Mouse (Mus musculus): ENCODE measurements around the gene Pi16. TPM values are rescaled to one million over a fixed set of nuclear protein-coding genes. Genes with fewer than 3 reads are reported as not detected.
"Not testable (repeated sequence)": the region's sequence is repeated elsewhere in the genome, so short reads cannot be mapped to it uniquely, and the experiment has no call there.

Pi16 gene
- polyA plus RNA-seq, 1 experiment from 2014 or later = 0.34 TPM

GRCm38 (mm10) chr17:29341591-29342003 is 24.1 kb downstream of the Pi16 start:
- Histone ChIP-seq H3K27ac (peak overlapping the region; percentile 72), H3K9me3 (replicated peaks) (no peaks in the 10 kb centered on the region), H3K4me1 (peaks cover 47% of the 10 kb centered on the region), H3K27me3 (ENCODE audit: low read depth, poor library complexity, severe bottlenecking) (no peaks in the 10 kb centered on the region), H3K36me3 (peaks cover 84% of the 10 kb centered on the region), H3K4me3 (no peak overlapping the region)
- WGBS = 27% methylated on average over 9 of the region's 9 CpGs
- DNase-seq (ENCODE audit: low spot score) = no peak

GRCm38 (mm10) chr17:29342010-29342910 is 24.8 kb downstream of the Pi16 start:
- Histone ChIP-seq H3K4me3 (0 out of 2 replicates have a peak overlapping the region, but pooled peaks have one; percentile 6), H3K4me1 (peaks cover 50% of the 10 kb centered on the region), H3K36me3 (peaks cover 77% of the 10 kb centered on the region), H3K27ac (peak overlapping the region; percentile 72), H3K9me3 (replicated peaks) (no peaks in the 10 kb centered on the region), H3K27me3 (ENCODE audit: low read depth, poor library complexity, severe bottlenecking) (no peaks in the 10 kb centered on the region)
- 44% methylated on average over 13 of the region's 13 CpGs for whole genome bisulfite sequencing
- no peak for DNase-seq (ENCODE audit: low spot score)

- 92% methylated on average over 5 of the region's 5 CpGs for WGBS
- Histone ChIP-seq H3K4me1 (peaks cover 55% of the 10 kb centered on the region), H3K9me3 (replicated peaks) (no peaks in the 10 kb centered on the region), H3K27me3 (ENCODE audit: low read depth, poor library complexity, severe bottlenecking) (no peaks in the 10 kb centered on the region), H3K27ac (no peak overlapping the region), H3K36me3 (peaks cover 68% of the 10 kb centered on the region), H3K4me3 (no peak overlapping the region)
- DNase-seq (ENCODE audit: low spot score) = no peak
These were observed 25.8 kb downstream of the Pi16 start for GRCm38 (mm10) chr17:29343241-29343640.

GRCm38 (mm10) chr17:29345272-29345671 is 27.8 kb downstream of the Pi16 start:
- WGBS = 94% methylated on average over 12 of the region's 12 CpGs
- Histone ChIP-seq H3K27me3 (ENCODE audit: low read depth, poor library complexity, severe bottlenecking) (no peaks in the 10 kb centered on the region), H3K27ac (no peak overlapping the region), H3K9me3 (replicated peaks) (no peaks in the 10 kb centered on the region), H3K4me3 (peak overlapping the region; percentile 76; the same call in 1 of the 2 replicates), H3K4me1 (peaks cover 53% of the 10 kb centered on the region), H3K36me3 (peaks cover 47% of the 10 kb centered on the region)
- no peak for DNase-seq (ENCODE audit: low spot score)

GRCm38 (mm10) chr17:29346496-29347125 is 29.1 kb downstream of the Pi16 start:
- Histone ChIP-seq H3K27me3 (ENCODE audit: low read depth, poor library complexity, severe bottlenecking) (no peaks in the 10 kb centered on the region), H3K36me3 (peaks cover 37% of the 10 kb centered on the region), H3K4me1 (peaks cover 40% of the 10 kb centered on the region), H3K9me3 (replicated peaks) (no peaks in the 10 kb centered on the region), H3K27ac (peak overlapping the region; percentile 94), H3K4me3 (peak overlapping the region; percentile 76)
- WGBS = 5% methylated on average over 11 of the region's 11 CpGs
- peak; percentile 66 for DNase-seq (ENCODE audit: low spot score)

- Histone ChIP-seq H3K4me1 (peaks cover 34% of the 10 kb centered on the region), H3K27me3 (ENCODE audit: low read depth, poor library complexity, severe bottlenecking) (no peaks in the 10 kb centered on the region), H3K9me3 (replicated peaks) (no peaks in the 10 kb centered on the region), H3K36me3 (peaks cover 33% of the 10 kb centered on the region), H3K4me3 (peak overlapping the region; percentile 76), H3K27ac (peak overlapping the region; percentile 94)
- WGBS = under 1% methylated on average over 45 of the region's 45 CpGs
- no peak for DNase-seq (ENCODE audit: low spot score)
These were observed 29.7 kb downstream of the Pi16 start for GRCm38 (mm10) chr17:29347126-29347644.

- DNase-seq (ENCODE audit: low spot score) = peak; percentile 100
- peak within 1 kb of the TSS; percentile 94 for H3K27ac ChIP-seq
- peak within 1 kb of the TSS; percentile 76 for H3K4me3 ChIP-seq
- H3K36me3 ChIP-seq = peaks cover 27% of the 10 kb centered on the region
- under 1% methylated on average over 53 of the region's 53 CpGs for WGBS
- H3K9me3 ChIP-seq (replicated peaks) = no peaks in the 10 kb centered on the region
- no peaks in the 10 kb centered on the region for H3K27me3 ChIP-seq (ENCODE audit: low read depth, poor library complexity, severe bottlenecking)
- H3K4me1 ChIP-seq = peaks cover 29% of the 10 kb centered on the region
These were observed 30.3 kb downstream of the Pi16 start, which contains the start of gene Mtch1 for GRCm38 (mm10) chr17:29347645-29348256. Mtch1 (minus strand) TSS chr17:29347934.

GRCm38 (mm10) chr17:29348996-29349395 is 31.5 kb downstream of the Pi16 start:
- no peak overlapping the region for H3K27ac ChIP-seq
- 88% methylated on average over 2 of the region's 2 CpGs for WGBS

GRCm38 (mm10) chr17:29351056-29351455 is 33.6 kb downstream of the Pi16 start:
- H3K4me1 ChIP-seq = peaks cover 29% of the 10 kb centered on the region
- H3K36me3 ChIP-seq; H3K9me3 ChIP-seq (replicated peaks); H3K27me3 ChIP-seq (ENCODE audit: low read depth, poor library complexity, severe bottlenecking); DNase-seq (ENCODE audit: low spot score); H3K4me3 ChIP-seq; H3K27ac ChIP-seq: not testable (repeated sequence)
- WGBS = 79% methylated on average over 5 of the region's 5 CpGs

More at GRCm38 (mm10) chr17:29348996-29349395, 31.5 kb downstream of the Pi16 start:
- Histone ChIP-seq H3K36me3 (peaks cover 15% of the 10 kb centered on the region), H3K4me3 (no peak overlapping the region), H3K9me3 (replicated peaks) (no peaks in the 10 kb centered on the region), H3K4me1 (peaks cover 25% of the 10 kb centered on the region), H3K27me3 (ENCODE audit: low read depth, poor library complexity, severe bottlenecking) (no peaks in the 10 kb centered on the region)
- no peak for DNase-seq (ENCODE audit: low spot score)

- 69% methylated on average over 5 of the region's 5 CpGs for WGBS
- peak overlapping the region; percentile 42; the same call in 1 of the 2 replicates for H3K4me3 ChIP-seq
- H3K9me3 ChIP-seq (replicated peaks) = no peaks in the 10 kb centered on the region
- H3K27ac ChIP-seq = peak overlapping the region; percentile 81
- no peaks in the 10 kb centered on the region for H3K27me3 ChIP-seq (ENCODE audit: low read depth, poor library complexity, severe bottlenecking)
- no peak for DNase-seq (ENCODE audit: low spot score)
- H3K4me1 ChIP-seq = peaks cover 27% of the 10 kb centered on the region
- no peaks in the 10 kb centered on the region for H3K36me3 ChIP-seq
These were observed 38.0 kb downstream of the Pi16 start for GRCm38 (mm10) chr17:29355461-29355840.

GRCm38 (mm10) chr17:29355841-29356478 is 38.5 kb downstream of the Pi16 start:
- H3K9me3 ChIP-seq (replicated peaks) = no peaks in the 10 kb centered on the region
- H3K4me3 ChIP-seq = peak overlapping the region; percentile 42
- peak; percentile 59 for DNase-seq (ENCODE audit: low spot score)
- no peaks in the 10 kb centered on the region for H3K36me3 ChIP-seq
- WGBS = 26% methylated on average over 17 of the region's 17 CpGs
- H3K4me1 ChIP-seq = peaks cover 32% of the 10 kb centered on the region
- H3K27ac ChIP-seq = peak overlapping the region; percentile 81
- H3K27me3 ChIP-seq (ENCODE audit: low read depth, poor library complexity, severe bottlenecking) = no peaks in the 10 kb centered on the region

- Histone ChIP-seq H3K4me1 (peaks cover 37% of the 10 kb centered on the region), H3K4me3 (peak overlapping the region; percentile 42), H3K9me3 (replicated peaks) (no peaks in the 10 kb centered on the region), H3K27me3 (ENCODE audit: low read depth, poor library complexity, severe bottlenecking) (no peaks in the 10 kb centered on the region), H3K36me3 (no peaks in the 10 kb centered on the region), H3K27ac (peak overlapping the region; percentile 81)
- DNase-seq (ENCODE audit: low spot score) = peak; percentile 80
- WGBS = 3% methylated on average over 11 of the region's 11 CpGs
These were observed 39.0 kb downstream of the Pi16 start for GRCm38 (mm10) chr17:29356479-29356856.

All from limb, embryonic 10.5 days (tissue).